ENCODE assay signal across 8 mouse cellular contexts in the genomic region with DNA sequence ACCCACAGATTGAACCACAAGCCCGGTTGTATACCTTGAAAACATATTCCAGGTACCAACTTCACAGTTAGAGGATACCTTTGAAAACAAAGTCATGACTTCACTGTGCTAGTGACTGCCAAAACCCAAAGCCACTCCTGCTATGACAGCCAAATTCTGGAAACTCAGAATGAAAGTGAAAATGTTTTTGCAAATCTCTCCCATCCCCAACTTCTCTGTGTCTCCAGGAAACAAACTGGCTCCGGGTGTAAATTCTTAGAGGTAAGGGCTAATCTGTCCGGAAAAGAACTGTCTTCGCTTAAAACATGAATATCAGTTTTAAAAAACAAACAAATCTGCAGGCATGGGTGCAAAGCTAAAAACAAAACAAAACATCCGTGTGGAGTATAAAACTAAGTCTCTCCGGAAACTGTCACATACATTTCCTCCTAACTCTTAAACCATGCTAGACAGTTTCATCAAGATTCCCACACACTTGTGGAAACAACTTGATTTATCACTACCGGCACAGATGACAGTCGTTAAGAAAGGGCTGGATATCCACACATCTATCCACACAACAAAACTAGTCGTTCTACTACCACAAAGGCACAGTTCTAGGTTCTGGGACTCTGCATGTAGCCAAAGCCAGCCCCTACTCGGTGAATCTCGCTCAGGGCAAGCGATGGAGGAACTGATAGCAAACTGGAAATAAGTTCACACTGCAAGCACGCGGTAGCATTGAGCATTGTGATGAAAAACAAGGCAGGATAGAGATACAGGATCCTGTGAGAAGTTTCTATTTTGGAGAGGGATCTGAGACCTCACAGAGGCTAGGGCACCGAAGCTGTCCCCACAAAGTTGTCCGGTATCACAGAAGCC. TPM values are rescaled to one million over a fixed set of nuclear protein-coding genes. Genes with fewer than 3 reads are reported as not detected.
DNase-seq lines count a peak whose midpoint lies in the region; ATAC-seq and TF ChIP-seq lines count a peak whose summit lies in the region.

No protein-coding gene starts in this region.

- 27% methylated on average over 16 of the region's 16 CpGs for WGBS in limb, embryonic 13.5 days

- peak; percentile 85 for DNase-seq in heart, adult 11 months
- DNase-seq in heart, postnatal 14 days = no peak
- no peak for DNase-seq in Patski (ENCODE audit: low read depth, low spot score)
- no peak for DNase-seq in spleen, postnatal 4 days (ENCODE audit: low spot score in 2 of 2)
- DNase-seq in layer of hippocampus, postnatal 36 days = no peak

- H3K9ac ChIP-seq in limb, embryonic 13.5 days = peak overlapping the region; percentile 84

- ATAC-seq in Patski = peak; percentile 28
- ATAC-seq in granulocyte monocyte progenitor cell, adult 5-6 weeks (replicated peaks; ENCODE audit: poor library complexity, severe bottlenecking) = peak; percentile 15; the same call in 1 of the 2 replicates
- ATAC-seq in limb, embryonic 13.5 days (ENCODE audit: low FRiP score, low read depth) = no peak
- ATAC-seq in neutrophil, adult 5-6 weeks (ENCODE audit: extremely low read depth, insufficient number of reproducible peaks, low FRiP score, poor library complexity, severe bottlenecking) = 0 out of 2 replicates have a peak, but pooled peaks have one; percentile 3

- H3K27me3 ChIP-seq in Patski = no peaks in the 10 kb centered on the region
- no peaks in the 10 kb centered on the region for H3K27me3 ChIP-seq in limb, embryonic 13.5 days

- CTCF ChIA-PET in Patski (lab: Charles Lee) = no interaction called here

- no peak for TF ChIP-seq CTCF in Patski (IDR thresholded peaks at IDR 0.05)

- H3K27ac ChIP-seq in limb, embryonic 13.5 days = 0 out of 2 replicates have a peak overlapping the region, but pooled peaks have one; percentile 65

- intact Hi-C loops in heart, postnatal 14 days (cut with DNase I) = loop anchor here (5.0 kb wide), 1 partner anchor 117 kb away; no protein-coding TSS in a partner anchor

- H3K4me1 ChIP-seq in limb, embryonic 13.5 days = peaks cover 43% of the 10 kb centered on the region

- no peaks in the 10 kb centered on the region for H3K36me3 ChIP-seq in limb, embryonic 13.5 days

- POLR2A ChIA-PET in Patski (lab: Charles Lee) = no interaction called here

- in situ Hi-C loops in Patski (cut with MboI; ENCODE audit: low pct_unique_long_range_greater_than_20kb) = no loop called here

- H3K9me3 ChIP-seq in limb, embryonic 13.5 days = no peaks in the 10 kb centered on the region

- peak overlapping the region; percentile 75 for H3K4me3 ChIP-seq in limb, embryonic 13.5 days

- peak overlapping the region; percentile 92 for H3K4me2 ChIP-seq in limb, embryonic 13.5 days (replicated peaks)

RNA-seq across cellular contexts. Expression of gene Eif4e3, which starts 0.9 kb away (rescaled TPM):
- total RNA-seq in heart, postnatal 14 days (2021) = 10 to 100 TPM; 32.5 to 34.2 TPM
- polyA plus RNA-seq in Patski (2021) = 12.4 TPM
- total RNA-seq in granulocyte monocyte progenitor cell, adult 5-6 weeks (2014; fragmentation: Nextera tagmentation) = 23.2 and 33.9 TPM in 2 replicates
- total RNA-seq in granulocyte monocyte progenitor cell, adult 5-6 weeks (2017) = 24.1 and 26.8 TPM in 2 replicates
- polyA plus RNA-seq in limb, embryonic 13.5 days (2015; fragmentation: Nextera tagmentation; extraction: Ambion mirVana) = 17.3 and 18.5 TPM in 2 replicates
- 20.5 and 23.5 TPM in 2 replicates for total RNA-seq in neutrophil, adult 5-6 weeks (2017)
- 10 to 100 TPM; 23.5 to 25.5 TPM for total RNA-seq in layer of hippocampus, postnatal 36 days (2021)

RNA-seq across cellular contexts. Expression of gene Gm20696, which starts 0.9 kb away (rescaled TPM):
- 1 to 10 TPM; 2.3 to 3.2 TPM for total RNA-seq in heart, postnatal 14 days (2021)
- 0.15 TPM for polyA plus RNA-seq in Patski (2021)
- total RNA-seq in granulocyte monocyte progenitor cell, adult 5-6 weeks (2014; fragmentation: Nextera tagmentation) = 28.1 and 28.6 TPM in 2 replicates
- total RNA-seq in granulocyte monocyte progenitor cell, adult 5-6 weeks (2017) = 5.2 and 7.3 TPM in 2 replicates
- 6.0 and 6.5 TPM in 2 replicates for polyA plus RNA-seq in limb, embryonic 13.5 days (2015; fragmentation: Nextera tagmentation; extraction: Ambion mirVana)
- total RNA-seq in neutrophil, adult 5-6 weeks (2017) = 58.0 and 58.2 TPM in 2 replicates
- total RNA-seq in layer of hippocampus, postnatal 36 days (2021) = 10 to 100 TPM in 1 of 2 experiments, 1 to 10 TPM in 1; 4.9 to 10.1 TPM

RNA-seq across cellular contexts. Expression of gene Gpr27, which starts 26.8 kb away (rescaled TPM):
- 1 to 10 TPM; 2.8 to 3.4 TPM for total RNA-seq in heart, postnatal 14 days (2021)
- 11.2 TPM for polyA plus RNA-seq in Patski (2021)
- not detected in 2 replicates for total RNA-seq in granulocyte monocyte progenitor cell, adult 5-6 weeks (2014; fragmentation: Nextera tagmentation)
- 0.09 TPM in 1 of 2 replicates, not detected in the other for total RNA-seq in granulocyte monocyte progenitor cell, adult 5-6 weeks (2017)
- 5.9 and 6.1 TPM in 2 replicates for polyA plus RNA-seq in limb, embryonic 13.5 days (2015; fragmentation: Nextera tagmentation; extraction: Ambion mirVana)
- total RNA-seq in neutrophil, adult 5-6 weeks (2017) = 0.74 TPM in 1 of 2 replicates, not detected in the other
- total RNA-seq in layer of hippocampus, postnatal 36 days (2021) = 10 to 100 TPM; 61.0 to 64.1 TPM

Comparison
In these comparisons a context has a peak if more than half of its experiments do, and no peak if none do; other contexts are left out.
1. RNA of gene Gpr27, which starts 26.8 kb away (total RNA-seq): 61.0 to 64.1 TPM in layer of hippocampus, postnatal 36 days; 2.8 to 3.4 TPM in heart, postnatal 14 days, 0.74 TPM in neutrophil, adult 5-6 weeks and 0.09 TPM in granulocyte monocyte progenitor cell, adult 5-6 weeks; every median in the first group is over 10 times any median in the second.